Mouse (Mus musculus) lung, postnatal 0 days (tissue): ENCODE measurements around the gene Fra10ac1.

Source experiments
- CTCF ChIP-seq: IDR thresholded peaks from 2 replicates; pipeline ENCODE4 v1.5.1; 2016; ENCODE audit warnings: antibody characterized with exemption, mild to moderate bottlenecking
- EP300 ChIP-seq: IDR thresholded peaks from 2 replicates; pipeline ENCODE4 v1.6.1; 2016; ENCODE audit warnings: antibody characterized with exemption, mild to moderate bottlenecking, control low read depth

DNA sequence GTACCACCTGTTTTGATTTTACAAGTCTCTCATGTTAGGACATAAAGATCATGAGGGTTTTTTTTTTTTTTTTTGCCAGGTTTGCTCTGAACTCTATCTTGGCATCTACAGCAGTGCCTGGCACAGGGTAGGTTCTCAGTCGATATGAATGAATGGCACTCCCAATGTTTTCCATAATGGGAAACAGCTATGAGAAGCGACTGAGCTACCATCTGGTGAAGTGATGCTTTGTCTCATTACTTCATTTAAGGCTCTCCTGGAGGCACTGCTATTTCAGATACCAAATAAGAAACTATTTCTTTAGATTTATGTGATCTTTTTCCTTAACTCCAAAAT, 36.6 kb downstream of the Fra10ac1 start:
- no peak for TF ChIP-seq CTCF
- TF ChIP-seq EP300, result no peak
